ENCODE assay signal across 9 mouse cellular contexts in genomic region chr10:95200323-95200722, GRCm38 (mm10).
DNase-seq lines count a peak whose midpoint lies in the region; ATAC-seq lines count a peak whose summit lies in the region.
"Had no signal": no experiment of that assay in that cellular context is flagged by ENCODE, and none has a peak within 500 bp of the region (broad histone marks: within the 10 kb centered on the region; RNA-seq: fewer than 3 reads in every experiment).

No protein-coding gene starts in this region.

- peak overlapping the region; percentile 3; the same call in 1 of the 2 replicates for H3K27ac ChIP-seq in forebrain, embryonic 10.5 days
- H3K27ac ChIP-seq in forebrain, embryonic 11.5 days (ENCODE audit: low read depth, low read length): no peak overlapping the region

- H3K4me1 ChIP-seq in forebrain, embryonic 10.5 days: peaks cover 25% of the 10 kb centered on the region
- 0 out of 2 replicates have a peak, but pooled peaks cover 2% of the 10 kb centered on the region for H3K4me1 ChIP-seq in forebrain, embryonic 11.5 days (replicated peaks; ENCODE audit: control insufficient read depth, insufficient read depth, low read length)

- H3K9ac ChIP-seq in forebrain, embryonic 11.5 days (ENCODE audit: low read length): no peak overlapping the region

- no peak for ATAC-seq in forebrain, embryonic 11.5 days (replicated peaks; ENCODE audit: low FRiP score)

- no peak for DNase-seq in forebrain, embryonic 10.5 days (ENCODE audit: extremely low spot score, low spot score)
- DNase-seq in forebrain, embryonic 11.5 days (ENCODE audit: low spot score): no peak
- DNase-seq in ovary, postnatal 36 days (ENCODE audit: low spot score): peak; percentile 48
- no peak for DNase-seq in ovary, adult 18-20 months (ENCODE audit: low spot score)
- DNase-seq in heart, adult 9 months (ENCODE audit: low spot score in 2 of 2): peak; percentile 77 to 82
- DNase-seq in testis, postnatal 14 days (ENCODE audit: low spot score): peak; percentile 56
- no peak for DNase-seq in urinary bladder, postnatal 36 days (ENCODE audit: low spot score in 2 of 2)
- DNase-seq in urinary bladder, adult 2 months (ENCODE audit: low spot score): no peak

- H3K4me2 ChIP-seq in forebrain, embryonic 11.5 days (ENCODE audit: low read depth, low read length, severe bottlenecking): no peak overlapping the region

- no peaks in the 10 kb centered on the region for H3K9me3 ChIP-seq in forebrain, embryonic 10.5 days
- no peaks in the 10 kb centered on the region for H3K9me3 ChIP-seq in forebrain, embryonic 11.5 days (ENCODE audit: control insufficient read depth, low read length)

- no peaks in the 10 kb centered on the region for H3K27me3 ChIP-seq in forebrain, embryonic 10.5 days (ENCODE audit: poor library complexity, severe bottlenecking)
- no peaks in the 10 kb centered on the region; the same call in 1 of the 2 replicates for H3K27me3 ChIP-seq in forebrain, embryonic 11.5 days (ENCODE audit: control insufficient read depth, insufficient read depth, low read length)

- WGBS in forebrain, embryonic 10.5 days: 62% methylated on average over 7 of the region's 7 CpGs
- WGBS in forebrain, embryonic 11.5 days: 55% methylated on average over 7 of the region's 7 CpGs

- no peak overlapping the region for H3K4me3 ChIP-seq in forebrain, embryonic 10.5 days
- no peak overlapping the region for H3K4me3 ChIP-seq in forebrain, embryonic 11.5 days (ENCODE audit: low read depth, low read length)
- H3K4me3 ChIP-seq: myocyte had no signal

- no peaks in the 10 kb centered on the region for H3K36me3 ChIP-seq in forebrain, embryonic 10.5 days (replicated peaks)
- H3K36me3 ChIP-seq in forebrain, embryonic 11.5 days (ENCODE audit: control insufficient read depth, insufficient read depth, low read length): no peaks in the 10 kb centered on the region

Comparison
In these comparisons a context has a peak if more than half of its experiments do, and no peak if none do; other contexts are left out.
1. DNase-seq: peak in ovary, postnatal 36 days (single experiment), heart, adult 9 months (2 of 2) and testis, postnatal 14 days (single experiment); none in forebrain, embryonic 10.5 days (single experiment), forebrain, embryonic 11.5 days (single experiment), ovary, adult 18-20 months (single experiment), urinary bladder, postnatal 36 days (0 of 2) and urinary bladder, adult 2 months (single experiment).